Mouse (Mus musculus): ENCODE measurements around the gene Taf15.

- TF ChIP-seq CTCF (conservative IDR thresholded peaks at IDR 0.05; ENCODE audit: low read length) (no peak), POU5F1 (IDR thresholded peaks at IDR 0.05; ENCODE audit: borderline replicate concordance, low read length) (no peak)
Observed at GRCm38 (mm10) chr11:83518371-83518770, 45.5 kb downstream of the Taf15 start.

All from E14TG2a.4 (cell line).